ENCODE assay signal across 15 mouse cellular contexts in the genomic region with DNA sequence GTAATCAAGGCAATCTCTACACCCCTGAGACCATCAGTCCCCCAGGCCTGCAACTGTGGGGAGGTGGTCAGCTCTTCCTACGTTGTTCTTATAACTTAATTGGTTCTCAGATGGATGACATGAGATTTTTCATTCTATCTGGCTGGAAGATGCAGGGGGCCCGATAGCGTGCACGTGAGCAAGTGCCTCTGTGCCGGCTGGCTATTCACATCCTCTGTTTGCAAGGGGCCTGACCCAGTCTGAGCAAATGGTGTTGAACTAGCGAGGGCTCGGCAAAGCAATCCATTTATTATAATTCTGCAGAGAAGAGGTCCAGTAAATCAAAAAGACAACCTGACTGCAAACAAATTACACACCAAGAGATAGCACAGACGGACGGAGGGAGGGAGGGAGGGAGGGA.
DNase-seq lines count a peak whose midpoint lies in the region; ATAC-seq and TF ChIP-seq lines count a peak whose summit lies in the region.
"Had no signal": no experiment of that assay in that cellular context is flagged by ENCODE, and none has a peak within 500 bp of the region (broad histone marks: within the 10 kb centered on the region; RNA-seq: fewer than 3 reads in every experiment).

No protein-coding gene starts in this region.

- no peak for TF ChIP-seq EP300 in stomach, postnatal 0 days (optimal IDR thresholded peaks at IDR 0.05)

- H3K27me3 ChIP-seq in forebrain, embryonic 14.5 days (replicated peaks; ENCODE audit: control insufficient read depth, insufficient read depth, low read length): peaks cover 15% of the 10 kb centered on the region; the same call in 1 of the 2 replicates
- H3K27me3 ChIP-seq in hindbrain, embryonic 15.5 days: 0 out of 2 replicates have a peak, but pooled peaks cover 2% of the 10 kb centered on the region
- peaks cover 27% of the 10 kb centered on the region for H3K27me3 ChIP-seq in neural tube, embryonic 12.5 days (replicated peaks)
- no peaks in the 10 kb centered on the region for H3K27me3 ChIP-seq in stomach, postnatal 0 days (ENCODE audit: control insufficient read depth, insufficient read depth, low read length)
- H3K27me3 ChIP-seq: stomach, embryonic 15.5 days had no signal

- DNase-seq in embryo, embryonic 11 days: peak; percentile 55
- DNase-seq in forebrain, embryonic 14.5 days (ENCODE audit: low spot score): peak; percentile 44
- no peak for DNase-seq in frontal cortex, postnatal 14 days (ENCODE audit: low spot score in 2 of 2)
- no peak for DNase-seq in stomach, postnatal 0 days (ENCODE audit: low spot score)
- DNase-seq: adrenal gland, adult 2 months; cerebellum, adult 8-10 months; kidney, adult 9 months; liver, embryonic 13.5 days; thymus, postnatal 14 days had no signal

- no peaks in the 10 kb centered on the region for H3K9me3 ChIP-seq in forebrain, embryonic 14.5 days (replicated peaks; ENCODE audit: control insufficient read depth, low read length)
- H3K9me3 ChIP-seq in hindbrain, embryonic 15.5 days: no peaks in the 10 kb centered on the region
- H3K9me3 ChIP-seq in neural tube, embryonic 12.5 days: no peaks in the 10 kb centered on the region
- H3K9me3 ChIP-seq in stomach, postnatal 0 days (ENCODE audit: control insufficient read depth, low read length): no peaks in the 10 kb centered on the region
- H3K9me3 ChIP-seq: heart, embryonic 15.5 days; liver, embryonic 13.5 days; stomach, embryonic 15.5 days had no signal

- H3K4me2 ChIP-seq in forebrain, embryonic 14.5 days (ENCODE audit: low read length): no peak overlapping the region
- peak overlapping the region; percentile 20; the same call in 1 of the 2 replicates for H3K4me2 ChIP-seq in hindbrain, embryonic 15.5 days
- peak overlapping the region; percentile 36 for H3K4me2 ChIP-seq in neural tube, embryonic 12.5 days (replicated peaks)
- no peak overlapping the region for H3K4me2 ChIP-seq in stomach, postnatal 0 days (replicated peaks; ENCODE audit: low read depth)
- H3K4me2 ChIP-seq: liver, embryonic 13.5 days; stomach, embryonic 15.5 days had no signal

- no peak overlapping the region for H3K27ac ChIP-seq in forebrain, embryonic 14.5 days (ENCODE audit: low read depth, low read length)
- 0 out of 2 replicates have a peak overlapping the region, but pooled peaks have one; percentile 1 for H3K27ac ChIP-seq in hindbrain, embryonic 15.5 days (replicated peaks)
- no peak overlapping the region for H3K27ac ChIP-seq in neural tube, embryonic 12.5 days
- H3K27ac ChIP-seq in stomach, postnatal 0 days (replicated peaks): no peak overlapping the region
- H3K27ac ChIP-seq: heart, embryonic 15.5 days; liver, embryonic 13.5 days; stomach, embryonic 15.5 days had no signal

- 4% methylated on average over 9 of the region's 9 CpGs for WGBS in forebrain, embryonic 14.5 days
- 9% methylated on average over 9 of the region's 9 CpGs for WGBS in hindbrain, embryonic 15.5 days
- WGBS in neural tube, embryonic 12.5 days: 5% methylated on average over 9 of the region's 9 CpGs
- 25% methylated on average over 9 of the region's 9 CpGs for WGBS in stomach, postnatal 0 days

- no peak overlapping the region for H3K9ac ChIP-seq in forebrain, embryonic 14.5 days (ENCODE audit: low read length)
- H3K9ac ChIP-seq in hindbrain, embryonic 15.5 days: no peak overlapping the region
- no peak overlapping the region for H3K9ac ChIP-seq in neural tube, embryonic 12.5 days
- no peak overlapping the region for H3K9ac ChIP-seq in stomach, postnatal 0 days (ENCODE audit: low read length)
- H3K9ac ChIP-seq: heart, embryonic 15.5 days; liver, embryonic 13.5 days; stomach, embryonic 15.5 days had no signal

- H3K4me1 ChIP-seq in forebrain, embryonic 14.5 days (ENCODE audit: control insufficient read depth, insufficient read depth, low read length): peaks cover 18% of the 10 kb centered on the region; the same call in 1 of the 2 replicates
- H3K4me1 ChIP-seq in hindbrain, embryonic 15.5 days (replicated peaks): peaks cover 50% of the 10 kb centered on the region
- peaks cover 25% of the 10 kb centered on the region for H3K4me1 ChIP-seq in neural tube, embryonic 12.5 days
- no peaks in the 10 kb centered on the region for H3K4me1 ChIP-seq in stomach, postnatal 0 days (replicated peaks; ENCODE audit: control insufficient read depth, insufficient read depth)
- H3K4me1 ChIP-seq: liver, embryonic 13.5 days; stomach, embryonic 15.5 days had no signal

- H3K36me3 ChIP-seq in forebrain, embryonic 14.5 days (ENCODE audit: control insufficient read depth, insufficient read depth, low read length): no peaks in the 10 kb centered on the region
- no peaks in the 10 kb centered on the region for H3K36me3 ChIP-seq in hindbrain, embryonic 15.5 days
- H3K36me3 ChIP-seq in neural tube, embryonic 12.5 days: no peaks in the 10 kb centered on the region
- no peaks in the 10 kb centered on the region for H3K36me3 ChIP-seq in stomach, postnatal 0 days (ENCODE audit: control insufficient read depth, insufficient read depth, low read length)
- H3K36me3 ChIP-seq: G1E; heart, embryonic 15.5 days; liver, embryonic 13.5 days; stomach, embryonic 15.5 days had no signal

- TF ChIP-seq CTCF in stomach, postnatal 0 days (IDR thresholded peaks at IDR 0.05; ENCODE audit: low read depth): no peak

- H3K4me3 ChIP-seq in forebrain, embryonic 14.5 days (ENCODE audit: low read depth, low read length): no peak overlapping the region
- no peak overlapping the region for H3K4me3 ChIP-seq in hindbrain, embryonic 15.5 days
- H3K4me3 ChIP-seq in neural tube, embryonic 12.5 days: no peak overlapping the region
- no peak overlapping the region for H3K4me3 ChIP-seq in stomach, postnatal 0 days (ENCODE audit: low read depth, low read length)
- H3K4me3 ChIP-seq: heart, embryonic 15.5 days; liver, embryonic 13.5 days; stomach, embryonic 15.5 days had no signal

- peak; percentile 49 for ATAC-seq in forebrain, embryonic 14.5 days
- 0 out of 2 replicates have a peak, but pooled peaks have one; percentile 59 for ATAC-seq in hindbrain, embryonic 15.5 days (ENCODE audit: low FRiP score, low read depth)
- ATAC-seq in neural tube, embryonic 12.5 days (ENCODE audit: low FRiP score, low read depth): peak; percentile 77
- no peak for ATAC-seq in CD4-positive, CD25-positive, alpha-beta regulatory T cell, adult 4 months
- ATAC-seq in stomach, postnatal 0 days (ENCODE audit: low FRiP score, low TSS enrichment): no peak

Comparison
In these comparisons a context has a peak if more than half of its experiments do, and no peak if none do; other contexts are left out.
1. DNase-seq: peak in embryo, embryonic 11 days (single experiment) and forebrain, embryonic 14.5 days (single experiment); none in frontal cortex, postnatal 14 days (0 of 2) and stomach, postnatal 0 days (single experiment).
2. ATAC-seq: peak in forebrain, embryonic 14.5 days (single experiment), hindbrain, embryonic 15.5 days (single experiment) and neural tube, embryonic 12.5 days (single experiment); none in CD4-positive, CD25-positive, alpha-beta regulatory T cell, adult 4 months (single experiment) and stomach, postnatal 0 days (single experiment).
3. H3K4me2 ChIP-seq: peak in hindbrain, embryonic 15.5 days (single experiment) and neural tube, embryonic 12.5 days (single experiment); none in forebrain, embryonic 14.5 days (single experiment) and stomach, postnatal 0 days (single experiment).